Mouse (Mus musculus) adrenal gland, postnatal 10 days (tissue): Measurements from ENCODE around the gene Slc25a10. TPM values are rescaled to one million over a fixed set of nuclear protein-coding genes. Genes with fewer than 3 reads are reported as not detected.

Source experiments
- DNase-seq: peaks from one replicate; pipeline ENCODE4 v3.0.0; 2021; ENCODE audit warnings: mixed read lengths
- long read RNA-seq, 2 experiments: library from polyadenylated mRNA; stranded (forward); transcript quantifications; one replicate each; pipeline ENCODE4 v2.0.0; 2021
- total RNA-seq, 2 experiments: library from RNA; stranded (reverse); gene quantifications; 2 replicates each; pipeline ENCODE4 v1.2.3; 2021

Slc25a10 gene
- total RNA-seq = 10 to 100 TPM; 58.5 to 60.9 TPM
- long read RNA-seq, experiment 1, transcript Slc25a10-206 (2 exons, 459 nt) = minor isoform, 5 of 63 reads
- long read RNA-seq, experiment 1, transcript Slc25a10-201 (11 exons, 2,023 nt) = major isoform, 35 of 63 reads
- long read RNA-seq, experiment 1, partial matches to known transcripts = 17 of 63 reads
- long read RNA-seq, experiment 1, other reads (novel, unspliced or antisense) = 4 of 63 reads
- long read RNA-seq, experiment 2, transcript Slc25a10-201 (11 exons, 2,023 nt) = major isoform, 48 of 59 reads
- long read RNA-seq, experiment 2, partial matches to known transcripts = 1 of 59 reads
- long read RNA-seq, experiment 2, other reads (novel, unspliced or antisense) = 8 of 59 reads

GRCm38 (mm10) chr11:120491317-120492023 is at the start of gene Slc25a10:
Gene Slc25a10 (plus strand): TSS chr11:120491840.
- peak; percentile 95 for DNase-seq

GRCm38 (mm10) chr11:120442344-120442743 is 49.3 kb upstream of the Slc25a10 start, which contains the start of gene Tspan10:
Gene Tspan10 (plus strand): TSS chr11:120442644.
- DNase-seq = no peak

- no peak for DNase-seq
Observed at GRCm38 (mm10) chr11:120442765-120443280, 48.8 kb upstream of the Slc25a10 start.

- DNase-seq = no peak
Observed at GRCm38 (mm10) chr11:120444106-120444505, 47.5 kb upstream of the Slc25a10 start.

GRCm38 (mm10) chr11:120445475-120445874 is 46.2 kb upstream of the Slc25a10 start:
- no peak for DNase-seq

GRCm38 (mm10) chr11:120447179-120447578 is 44.5 kb upstream of the Slc25a10 start:
- DNase-seq = no peak

GRCm38 (mm10) chr11:120452246-120452645 is 39.4 kb upstream of the Slc25a10 start:
- DNase-seq = no peak

GRCm38 (mm10) chr11:120453306-120453705 is 38.3 kb upstream of the Slc25a10 start, which contains the start of gene Pde6g:
Gene Pde6g (minus strand): TSS chr11:120453500.
- no peak for DNase-seq

GRCm38 (mm10) chr11:120454965-120455364 is 36.7 kb upstream of the Slc25a10 start:
- no peak for DNase-seq

GRCm38 (mm10) chr11:120455413-120455812 is 36.2 kb upstream of the Slc25a10 start:
- DNase-seq = no peak

- DNase-seq = peak; percentile 12
Observed at GRCm38 (mm10) chr11:120457370-120457769, 34.3 kb upstream of the Slc25a10 start.

GRCm38 (mm10) chr11:120457772-120458751 is 33.6 kb upstream of the Slc25a10 start, which contains the start of the genes Oxld1 and Ccdc137:
Gene Oxld1 (minus strand): TSS chr11:120458068.
Gene Ccdc137 (plus strand): TSS chr11:120458115.
- peak; percentile 86 for DNase-seq

GRCm38 (mm10) chr11:120458847-120459597 is 32.6 kb upstream of the Slc25a10 start:
- no peak for DNase-seq

GRCm38 (mm10) chr11:120463536-120463935 is 28.1 kb upstream of the Slc25a10 start:
- no peak for DNase-seq

- no peak for DNase-seq
Observed at GRCm38 (mm10) chr11:120464365-120464764, 27.3 kb upstream of the Slc25a10 start.

GRCm38 (mm10) chr11:120465521-120465920 is 26.1 kb upstream of the Slc25a10 start:
- DNase-seq = no peak

- DNase-seq = peak; percentile 95
Observed at GRCm38 (mm10) chr11:120467051-120467735, 24.4 kb upstream of the Slc25a10 start, which contains the start of gene Arl16. Gene Arl16 (minus strand): TSS chr11:120467607.

- no peak for DNase-seq
Observed at GRCm38 (mm10) chr11:120467736-120468092, 23.9 kb upstream of the Slc25a10 start.

- no peak for DNase-seq
Observed at GRCm38 (mm10) chr11:120472052-120472451, 19.6 kb upstream of the Slc25a10 start.

GRCm38 (mm10) chr11:120483448-120483934 is 8.1 kb upstream of the Slc25a10 start:
- DNase-seq = no peak
